Mouse (Mus musculus) heart, embryonic 15.5 days (tissue): ENCODE data around the gene Sumo3. TPM values are rescaled to one million over a fixed set of nuclear protein-coding genes. Genes with fewer than 3 reads are reported as not detected.

ENCODE experiments used
- ATAC-seq: fragments of 200-750 bp; cut with Nextera tagmentation; replicated peaks from 2 replicates; pipeline ENCODE4 v1.8.0; 2017; ENCODE audit warnings: low read depth, moderate TSS enrichment; ENCODE audit not compliant: insufficient number of reproducible peaks, insufficient read depth, low FRiP score
- H3K27ac ChIP-seq: fragments of 300-500 bp; sonication (generic); 2 replicates; pipeline ENCODE4 v1.5.1; 2015; ENCODE audit warnings: mild to moderate bottlenecking, inconsistent platforms
- H3K27me3 ChIP-seq: fragments of 300-500 bp; sonication (generic); 2 replicates; pipeline ENCODE4 v1.6.1; 2015; ENCODE audit warnings: inconsistent platforms
- H3K36me3 ChIP-seq: fragments of 300-500 bp; sonication (generic); 2 replicates; pipeline ENCODE4 v1.6.1; 2015; ENCODE audit warnings: mild to moderate bottlenecking, inconsistent platforms
- H3K4me1 ChIP-seq: fragments of 300-500 bp; sonication (generic); replicated peaks from 2 replicates; pipeline ENCODE4 v1.6.1; 2015; ENCODE audit warnings: inconsistent platforms
- H3K4me2 ChIP-seq: fragments of 300-500 bp; sonication (generic); 2 replicates; pipeline ENCODE4 v1.6.1; 2015; ENCODE audit warnings: inconsistent platforms, mild to moderate bottlenecking, moderate library complexity
- H3K4me3 ChIP-seq: fragments of 300-500 bp; sonication (generic); 2 replicates; pipeline ENCODE4 v1.5.1; 2015; ENCODE audit warnings: mild to moderate bottlenecking, inconsistent platforms
- H3K9ac ChIP-seq: fragments of 300-500 bp; sonication (generic); 2 replicates; pipeline ENCODE4 v1.6.1; 2015; ENCODE audit warnings: mild to moderate bottlenecking, inconsistent platforms
- H3K9me3 ChIP-seq: fragments of 300-500 bp; sonication (generic); replicated peaks from 2 replicates; pipeline ENCODE4 v1.6.1; 2016; ENCODE audit warnings: inconsistent platforms
- WGBS: fragments of 180-500 bp; shearing (Covaris S2); methylation state at CpG from one replicate; pipeline ENCODE4 v1.1.7; 2015; ENCODE audit warnings: mixed read lengths; 5-methylcytosine and 5-hydroxymethylcytosine counted together
- polyA plus RNA-seq: library from polyadenylated mRNA; unstranded; fragments of >200 nt; fragmentation: Nextera tagmentation; extraction: Ambion mirVana; gene quantifications from 2 replicates; pipeline ENCODE4 v1.2.1, GENCODE M21; 2015

Gene Sumo3
- polyA plus RNA-seq: 138 and 169 TPM in 2 replicates

DNA sequence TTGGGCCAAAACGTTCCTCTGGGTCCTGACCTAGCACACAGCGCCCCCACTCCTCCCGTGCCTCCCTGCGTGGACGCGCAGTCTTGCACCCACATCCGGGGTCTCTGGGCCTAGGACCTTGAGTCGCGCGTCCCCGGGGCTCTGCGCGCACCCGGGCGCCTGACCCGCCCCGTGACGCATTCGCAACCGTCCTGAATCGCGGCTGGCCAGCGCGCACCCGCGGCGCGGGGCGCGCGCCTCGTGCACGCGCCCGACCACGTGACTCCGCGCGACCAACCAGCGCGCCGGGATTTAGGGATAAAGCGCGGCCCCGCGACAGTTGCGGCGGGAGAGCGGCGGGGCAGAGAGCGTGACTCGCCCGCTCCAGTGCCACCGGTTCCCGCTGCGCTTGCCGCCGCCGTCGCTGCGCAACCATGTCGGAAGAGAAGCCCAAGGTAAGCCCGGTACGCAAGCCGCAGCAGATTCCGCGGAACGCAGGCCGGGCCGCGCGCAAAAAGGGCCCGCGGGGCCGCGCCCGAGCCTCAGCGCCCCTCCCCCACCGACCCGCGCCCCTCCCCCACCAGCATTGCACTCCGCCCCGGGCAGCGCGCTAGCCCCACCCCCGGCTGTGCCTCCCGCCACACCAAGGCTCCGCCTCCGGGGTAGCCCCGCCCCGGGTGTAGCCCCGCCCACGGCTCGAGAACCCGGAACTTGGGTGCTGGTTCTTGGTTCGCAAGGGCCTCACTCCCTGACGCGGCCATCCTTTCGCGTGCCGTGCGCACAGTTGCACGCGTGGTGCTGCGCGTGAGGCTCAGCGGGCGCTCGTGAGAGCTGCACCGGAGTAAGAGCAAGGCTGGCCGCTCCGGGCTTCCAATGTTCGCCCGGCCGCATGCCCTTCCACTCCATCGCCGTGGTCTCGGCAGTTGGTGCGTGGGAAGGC lies at the start of gene Sumo3, which contains the start of gene Gm49325:
TSS of gene Sumo3 (plus strand) at position 190 of the 919 bp plus-strand sequence.
TSS of gene Gm49325 (plus strand) at position 290 of the 919 bp plus-strand sequence.
- H3K9me3 ChIP-seq: no peaks in the 10 kb centered on the region
- H3K4me1 ChIP-seq: peaks cover 30% of the 10 kb centered on the region
- peak within 1 kb of the TSS; percentile 83 for H3K4me2 ChIP-seq
- peak within 1 kb of the TSS; percentile 72 for H3K4me3 ChIP-seq
- ATAC-seq: peak; percentile 88
- peak within 1 kb of the TSS; percentile 98 for H3K27ac ChIP-seq
- no peaks in the 10 kb centered on the region for H3K27me3 ChIP-seq
- peak within 1 kb of the TSS; percentile 84 for H3K9ac ChIP-seq
- peaks cover 18% of the 10 kb centered on the region; the same call in 1 of the 2 replicates for H3K36me3 ChIP-seq
- WGBS: under 1% methylated on average over 104 of the region's 119 CpGs

DNA sequence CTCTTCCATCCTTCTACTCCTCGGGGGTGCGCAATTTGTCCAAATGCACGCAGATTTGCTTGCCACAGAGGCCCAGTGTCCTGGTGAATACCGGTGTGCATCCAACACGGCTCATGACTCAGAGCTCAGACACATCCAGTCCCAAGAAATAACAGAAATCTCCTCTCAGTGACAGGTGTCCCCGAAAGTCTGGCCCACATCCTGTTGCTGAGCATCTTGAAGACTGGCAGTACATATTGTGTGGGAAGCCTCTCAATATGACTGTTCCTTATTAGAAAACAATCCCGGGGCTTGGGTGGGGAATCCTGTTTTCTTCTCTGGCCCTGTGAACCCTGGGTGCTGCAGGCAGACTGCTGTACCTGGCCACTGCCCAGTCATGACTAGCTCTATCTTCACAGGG lies 49.3 kb upstream of the Sumo3 start:
- no peak overlapping the region for H3K9ac ChIP-seq
- H3K27ac ChIP-seq: no peak overlapping the region
- H3K4me2 ChIP-seq: no peak overlapping the region
- no peaks in the 10 kb centered on the region for H3K4me1 ChIP-seq
- no peaks in the 10 kb centered on the region for H3K9me3 ChIP-seq
- no peaks in the 10 kb centered on the region for H3K27me3 ChIP-seq
- H3K4me3 ChIP-seq: no peak overlapping the region
- 87% methylated on average over 7 of the region's 7 CpGs for WGBS
- no peak for ATAC-seq
- H3K36me3 ChIP-seq: no peaks in the 10 kb centered on the region

GRCm38 (mm10) chr10:77557641-77558040 lies 48.3 kb upstream of the Sumo3 start:
- WGBS: 79% methylated on average over 4 of the region's 4 CpGs
- ATAC-seq: no peak
- Histone ChIP-seq H3K36me3 (no peaks in the 10 kb centered on the region), H3K9ac (no peak overlapping the region), H3K27me3 (no peaks in the 10 kb centered on the region), H3K4me1 (no peaks in the 10 kb centered on the region), H3K4me2 (no peak overlapping the region), H3K27ac (no peak overlapping the region), H3K4me3 (no peak overlapping the region), H3K9me3 (no peaks in the 10 kb centered on the region)

GRCm38 (mm10) chr10:77560090-77560489 lies 45.8 kb upstream of the Sumo3 start:
- WGBS: 79% methylated on average over 11 of the region's 11 CpGs
- no peaks in the 10 kb centered on the region for H3K9me3 ChIP-seq

DNA sequence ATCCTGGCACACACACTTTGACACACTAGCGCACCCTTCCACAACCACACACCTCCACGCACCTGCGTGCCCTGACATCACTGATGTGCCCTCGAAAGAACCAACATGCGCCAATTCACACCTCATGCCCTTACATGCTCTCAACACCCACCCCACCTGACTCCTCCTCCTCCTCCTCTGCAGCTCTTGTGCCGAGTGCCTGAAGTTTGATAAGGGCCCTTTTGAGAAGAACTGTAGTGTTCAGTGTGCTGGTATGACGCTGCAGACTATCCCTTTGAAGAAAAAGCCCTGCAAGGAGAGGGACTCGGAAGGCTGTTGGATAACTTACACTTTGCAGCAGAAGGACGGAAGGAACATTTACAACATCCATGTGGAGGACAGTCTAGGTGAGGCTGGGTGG lies 45.1 kb upstream of the Sumo3 start:
- no peaks in the 10 kb centered on the region for H3K4me1 ChIP-seq
- no peak overlapping the region for H3K4me2 ChIP-seq
- ATAC-seq: no peak
- no peak overlapping the region for H3K4me3 ChIP-seq
- H3K9me3 ChIP-seq: no peaks in the 10 kb centered on the region
- H3K9ac ChIP-seq: no peak overlapping the region
- H3K27me3 ChIP-seq: no peaks in the 10 kb centered on the region
- WGBS: 67% methylated on average over 9 of the region's 9 CpGs
- H3K36me3 ChIP-seq: no peaks in the 10 kb centered on the region
- no peak overlapping the region for H3K27ac ChIP-seq

More at GRCm38 (mm10) chr10:77560090-77560489, 45.8 kb upstream of the Sumo3 start:
- Histone ChIP-seq H3K4me3 (no peak overlapping the region), H3K4me1 (no peaks in the 10 kb centered on the region), H3K9ac (no peak overlapping the region), H3K36me3 (no peaks in the 10 kb centered on the region), H3K4me2 (no peak overlapping the region), H3K27ac (no peak overlapping the region), H3K27me3 (no peaks in the 10 kb centered on the region)
- ATAC-seq: no peak

- Histone ChIP-seq H3K36me3 (no peaks in the 10 kb centered on the region), H3K4me2 (no peak overlapping the region), H3K9me3 (no peaks in the 10 kb centered on the region), H3K27ac (no peak overlapping the region), H3K9ac (no peak overlapping the region), H3K4me3 (no peak overlapping the region), H3K4me1 (no peaks in the 10 kb centered on the region), H3K27me3 (no peaks in the 10 kb centered on the region)
- WGBS: 58% methylated on average over 2 of the region's 2 CpGs
- ATAC-seq: no peak
These were observed 44.4 kb upstream of the Sumo3 start for GRCm38 (mm10) chr10:77561508-77561907.

DNA sequence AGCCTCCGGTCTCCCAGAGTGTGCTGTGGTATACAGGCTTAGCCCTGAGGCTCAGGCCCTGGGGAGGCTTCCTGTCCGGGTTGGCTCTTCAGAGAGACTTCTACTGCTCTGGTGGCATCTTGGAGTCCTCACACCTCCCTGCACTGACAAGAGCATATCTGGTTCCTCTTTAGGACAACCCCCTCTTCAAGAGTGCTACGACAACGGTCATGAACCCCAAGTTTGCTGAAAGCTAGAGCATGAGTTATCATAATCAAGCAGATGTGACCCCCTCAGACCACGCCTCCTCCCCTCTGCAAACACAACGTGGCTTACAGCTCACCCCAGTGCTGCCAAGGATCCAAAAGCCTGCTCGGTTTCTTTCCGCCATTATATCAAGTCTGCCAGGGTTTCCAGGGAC lies 40.9 kb upstream of the Sumo3 start:
- no peaks in the 10 kb centered on the region for H3K36me3 ChIP-seq
- WGBS: 60% methylated on average over 8 of the region's 8 CpGs
- H3K9ac ChIP-seq: no peak overlapping the region
- H3K4me2 ChIP-seq: no peak overlapping the region
- H3K4me3 ChIP-seq: no peak overlapping the region
- no peak overlapping the region for H3K27ac ChIP-seq
- ATAC-seq: no peak
- H3K4me1 ChIP-seq: no peaks in the 10 kb centered on the region
- no peaks in the 10 kb centered on the region for H3K27me3 ChIP-seq
- H3K9me3 ChIP-seq: no peaks in the 10 kb centered on the region

GRCm38 (mm10) chr10:77566651-77567050 lies 39.2 kb upstream of the Sumo3 start:
- ATAC-seq: no peak

DNA sequence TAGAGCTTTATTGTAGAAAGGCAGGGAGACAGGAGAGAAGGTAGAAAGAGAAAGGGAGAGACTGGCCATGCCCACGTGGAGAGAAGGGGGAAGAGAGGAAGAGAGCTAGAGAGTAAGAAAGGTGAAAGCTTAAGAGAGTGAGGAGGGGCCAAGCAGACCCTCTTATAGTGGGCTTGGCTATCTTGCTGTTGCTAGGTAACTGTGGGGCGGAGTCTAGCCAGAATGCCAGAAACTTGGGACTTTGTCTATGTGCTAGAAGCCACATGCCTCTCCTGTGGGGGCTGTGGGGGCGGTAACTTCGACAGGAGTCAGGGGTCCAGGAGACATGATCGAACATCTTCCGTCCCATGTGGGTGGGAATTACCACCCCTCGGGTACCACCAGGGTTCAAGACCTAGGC lies 36.4 kb upstream of the Sumo3 start:
- Histone ChIP-seq H3K9me3 (no peaks in the 10 kb centered on the region), H3K36me3 (no peaks in the 10 kb centered on the region), H3K9ac (no peak overlapping the region), H3K4me1 (no peaks in the 10 kb centered on the region), H3K4me3 (no peak overlapping the region), H3K27me3 (no peaks in the 10 kb centered on the region), H3K4me2 (no peak overlapping the region), H3K27ac (no peak overlapping the region)
- WGBS: 35% methylated on average over 7 of the region's 7 CpGs
- no peak for ATAC-seq

More at GRCm38 (mm10) chr10:77566651-77567050, 39.2 kb upstream of the Sumo3 start:
- H3K9me3 ChIP-seq: no peaks in the 10 kb centered on the region
- no peaks in the 10 kb centered on the region for H3K36me3 ChIP-seq
- H3K4me1 ChIP-seq: no peaks in the 10 kb centered on the region
- no peak overlapping the region for H3K27ac ChIP-seq
- no peaks in the 10 kb centered on the region for H3K27me3 ChIP-seq
- no peak overlapping the region for H3K4me3 ChIP-seq
- 23% methylated on average over 8 of the region's 8 CpGs for WGBS
- H3K4me2 ChIP-seq: no peak overlapping the region
- H3K9ac ChIP-seq: no peak overlapping the region

GRCm38 (mm10) chr10:77569973-77570658 lies 35.8 kb upstream of the Sumo3 start:
- Histone ChIP-seq H3K4me1 (no peaks in the 10 kb centered on the region), H3K9me3 (no peaks in the 10 kb centered on the region), H3K36me3 (no peaks in the 10 kb centered on the region), H3K27ac (no peak overlapping the region), H3K4me2 (no peak overlapping the region), H3K4me3 (no peak overlapping the region), H3K9ac (no peak overlapping the region), H3K27me3 (no peaks in the 10 kb centered on the region)
- whole genome bisulfite sequencing: 39% methylated on average over 6 of the region's 6 CpGs
- no peak for ATAC-seq

- H3K4me2 ChIP-seq: no peak overlapping the region
- H3K36me3 ChIP-seq: no peaks in the 10 kb centered on the region
- no peak for ATAC-seq
- no peak overlapping the region for H3K9ac ChIP-seq
- no peaks in the 10 kb centered on the region for H3K4me1 ChIP-seq
- H3K27me3 ChIP-seq: no peaks in the 10 kb centered on the region
- WGBS: 14% methylated on average over 3 of the region's 3 CpGs
- H3K4me3 ChIP-seq: no peak overlapping the region
- H3K9me3 ChIP-seq: no peaks in the 10 kb centered on the region
- no peak overlapping the region for H3K27ac ChIP-seq
These were observed 33.7 kb upstream of the Sumo3 start for GRCm38 (mm10) chr10:77572225-77572624.
